Mouse (Mus musculus) liver, embryonic 14.5 days (tissue): ENCODE data around the gene Glra1. TPM values are rescaled to one million over a fixed set of nuclear protein-coding genes. Genes with fewer than 3 reads are reported as not detected.

Experiments used
- ATAC-seq: fragments of 200-750 bp; cut with Nextera tagmentation; 2 replicates; pipeline ENCODE4 v1.8.0; 2017; ENCODE audit warnings: moderate number of reproducible peaks, mild to moderate bottlenecking, moderate library complexity; ENCODE audit not compliant: insufficient read depth
- DNase-seq, 3 experiments: peaks; one replicate each; pipeline ENCODE4 v3.0.0-alpha.2; 2012 to 2013; ENCODE audit warnings: low read depth in 3 of 3, low spot score in 3 of 3
- H3K27ac ChIP-seq: fragments of 300-500 bp; sonication (generic); 2 replicates; pipeline ENCODE4 v1.5.1; 2014; ENCODE audit warnings: moderate library complexity, mild to moderate bottlenecking, control low read depth, inconsistent platforms
- H3K27me3 ChIP-seq: fragments of 300-500 bp; sonication (generic); 2 replicates; pipeline ENCODE4 v1.6.1; 2014; ENCODE audit warnings: mild to moderate bottlenecking, low read length, moderate library complexity; ENCODE audit not compliant: control insufficient read depth, insufficient read depth
- H3K36me3 ChIP-seq: fragments of 300-500 bp; sonication (generic); replicated peaks from 2 replicates; pipeline ENCODE4 v1.6.1; 2014; ENCODE audit warnings: low read depth; ENCODE audit not compliant: control insufficient read depth, insufficient read depth
- H3K4me1 ChIP-seq, 2 experiments: fragments of 200-500 bp in 1 of 2; fragments of 300-500 bp in 1 of 2; sonication (generic) in 1 of 2; replicated peaks; 2 replicates each; pipeline ENCODE4 v1.6.1; 2012 to 2014; ENCODE audit warnings: antibody characterized with exemption in 1 of 2, inconsistent platforms in 1 of 2, low read length in 1 of 2; ENCODE audit not compliant: control insufficient read depth in 2 of 2, insufficient read depth in 2 of 2
- H3K4me2 ChIP-seq: fragments of 300-500 bp; sonication (generic); 2 replicates; pipeline ENCODE4 v1.6.1; 2014; ENCODE audit warnings: low read depth, mild to moderate bottlenecking, control low read depth, moderate library complexity
- H3K4me3 ChIP-seq, 2 experiments: fragments of 200-500 bp in 1 of 2; fragments of 300-500 bp in 1 of 2; sonication (generic) in 1 of 2; 2 replicates each; pipeline ENCODE4 v1.5.1; 2012 to 2014; ENCODE audit warnings: low read depth in 2 of 2, low read length in 2 of 2, mild to moderate bottlenecking in 2 of 2, control low read depth in 1 of 2, inconsistent platforms in 1 of 2, moderate library complexity in 1 of 2; ENCODE audit not compliant: insufficient read depth in 1 of 2
- H3K9ac ChIP-seq: fragments of 300-500 bp; sonication (generic); replicated peaks from 2 replicates; pipeline ENCODE4 v1.6.1; 2014; ENCODE audit warnings: mild to moderate bottlenecking, control low read depth, moderate library complexity
- H3K9me3 ChIP-seq: fragments of 300-500 bp; sonication (generic); 2 replicates; pipeline ENCODE4 v1.6.1; 2016; ENCODE audit warnings: low read length, mixed read lengths; ENCODE audit not compliant: control insufficient read depth
- CTCF ChIP-seq: IDR thresholded peaks from 2 replicates; pipeline ENCODE4 v1.5.1; 2016; ENCODE audit warnings: antibody characterized with exemption, low read depth, control low read depth
- EP300 ChIP-seq: IDR thresholded peaks from 2 replicates; pipeline ENCODE4 v1.6.1; 2016; ENCODE audit warnings: antibody characterized with exemption, low read depth
- WGBS: fragments of 180-500 bp; shearing (Covaris S2); extraction: QIAGEN DNeasy Blood & Tissue Kit; methylation state at CpG from one replicate; pipeline ENCODE4 v1.1.7; 2014; ENCODE audit not compliant: insufficient replicate concordance; 5-methylcytosine and 5-hydroxymethylcytosine counted together
- polyA plus RNA-seq, 2 experiments: library from polyadenylated mRNA; depleted of rRNA in 1 of 2; stranded (reverse) in 1 of 2; unstranded in 1 of 2; fragments of >200 nt; fragmentation: Nextera tagmentation in 1 of 2; extraction: Ambion mirVana in 1 of 2; gene quantifications; 2 replicates each; pipeline versions ENCODE4 v1.2.1 to v1.2.3; 2012 to 2014

Glra1 gene
- polyA plus RNA-seq, 2 experiments: not detected

DNA sequence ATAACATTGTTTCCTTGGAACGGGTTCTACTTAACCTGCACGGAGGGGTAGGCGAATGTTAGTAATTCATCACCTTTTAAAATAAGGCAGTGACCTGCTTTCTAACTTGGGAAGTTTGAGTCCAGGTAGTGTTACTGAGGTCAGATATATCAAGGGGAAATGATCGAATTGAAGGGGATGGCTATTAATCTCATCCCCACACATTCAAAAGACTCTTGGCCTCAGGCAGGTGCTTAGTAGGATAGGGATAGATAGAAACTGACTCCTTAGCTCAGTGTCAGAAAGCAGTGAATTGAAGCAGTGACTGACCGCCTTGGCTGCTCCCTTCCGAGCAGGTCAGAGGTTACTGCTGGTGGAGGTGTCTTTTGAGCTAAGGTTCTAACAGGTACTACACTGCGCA lies 136.5 kb downstream of the Glra1 start:
- Histone ChIP-seq H3K27ac (no peak overlapping the region), H3K36me3 (peaks cover 11% of the 10 kb centered on the region), H3K4me1 (peaks cover 13 to 31% of the 10 kb centered on the region in 2 experiments), H3K4me2 (peak overlapping the region; percentile 98), H3K27me3 (no peaks in the 10 kb centered on the region), H3K9ac (peak overlapping the region; percentile 94), H3K4me3 (peak overlapping the region; percentile 98 to 99), H3K9me3 (no peaks in the 10 kb centered on the region)
- DNase-seq (peak in 1 of 3 experiments; percentile 43), ATAC-seq (no peak)
- TF ChIP-seq EP300 (peak; percentile 44; the same call in 1 of the 2 replicates), CTCF (no peak)
- 56% methylated on average over 7 of the region's 7 CpGs for WGBS

DNA sequence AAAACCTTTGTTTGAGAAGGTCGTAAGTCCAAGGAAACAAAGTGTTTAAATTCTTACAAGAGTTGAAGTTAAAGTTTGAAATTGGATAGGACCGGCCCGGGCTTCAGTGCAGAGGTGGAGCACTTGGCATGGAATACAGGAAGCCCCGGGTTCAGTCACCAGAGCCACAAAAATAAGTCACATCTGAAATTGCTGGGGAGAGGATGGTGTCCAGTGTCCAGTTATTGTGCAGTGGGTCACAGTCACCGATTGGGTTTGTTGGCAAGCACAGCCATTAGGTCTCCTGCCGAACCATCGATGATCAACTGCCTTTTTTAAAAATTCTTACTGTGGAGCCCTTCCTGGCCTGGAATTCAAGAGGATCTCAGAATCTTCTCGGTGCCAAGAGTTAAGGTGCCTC lies 137.2 kb downstream of the Glra1 start:
- Histone ChIP-seq H3K36me3 (peaks cover 11% of the 10 kb centered on the region), H3K4me2 (peak overlapping the region; percentile 98), H3K9me3 (no peaks in the 10 kb centered on the region), H3K27ac (no peak overlapping the region), H3K4me1 (peaks cover 11 to 29% of the 10 kb centered on the region in 2 experiments), H3K4me3 (peak overlapping the region; percentile 98 to 99), H3K9ac (peak overlapping the region; percentile 94), H3K27me3 (no peaks in the 10 kb centered on the region)
- WGBS: 18% methylated on average over 8 of the region's 8 CpGs
- ATAC-seq (no peak), DNase-seq (no peak)
- TF ChIP-seq EP300 (no peak), CTCF (no peak)

GRCm38 (mm10) chr11:55469923-55470691 lies 137.9 kb downstream of the Glra1 start:
- Histone ChIP-seq H3K27me3 (no peaks in the 10 kb centered on the region), H3K36me3 (peaks cover 11% of the 10 kb centered on the region), H3K9ac (peak overlapping the region; percentile 94), H3K4me2 (peak overlapping the region; percentile 98), H3K4me1 (peaks cover 11 to 28% of the 10 kb centered on the region in 2 experiments), H3K4me3 (peak overlapping the region; percentile 98 to 99), H3K9me3 (no peaks in the 10 kb centered on the region), H3K27ac (peak overlapping the region; percentile 68)
- WGBS: under 1% methylated on average over 46 of the region's 46 CpGs
- DNase-seq (peak in 1 of 3 experiments; percentile 31), ATAC-seq (no peak)
- no peak for TF ChIP-seq CTCF
- TF ChIP-seq EP300: no peak

GRCm38 (mm10) chr11:55469048-55469843 lies 138.8 kb downstream of the Glra1 start, which contains the start of gene G3bp1:
Gene G3bp1, plus strand, starts transcription at chr11:55469685.
- Histone ChIP-seq H3K4me2 (peak within 1 kb of the TSS; percentile 98), H3K27me3 (no peaks in the 10 kb centered on the region), H3K9ac (peak within 1 kb of the TSS; percentile 94), H3K27ac (peak within 1 kb of the TSS; percentile 86), H3K36me3 (peaks cover 11% of the 10 kb centered on the region), H3K9me3 (no peaks in the 10 kb centered on the region), H3K4me1 (peaks cover 11 to 25% of the 10 kb centered on the region in 2 experiments), H3K4me3 (peak within 1 kb of the TSS; percentile 98 to 99)
- WGBS: under 1% methylated on average over 57 of the region's 57 CpGs
- ATAC-seq: peak; percentile 92
- peak; percentile 57; the same call in 1 of the 2 replicates for TF ChIP-seq EP300
- TF ChIP-seq CTCF: peak; percentile 80
- DNase-seq: peak; percentile 99

- Histone ChIP-seq H3K27ac (peak overlapping the region; percentile 86), H3K27me3 (no peaks in the 10 kb centered on the region), H3K9me3 (no peaks in the 10 kb centered on the region), H3K36me3 (peaks cover 10% of the 10 kb centered on the region), H3K4me2 (peak overlapping the region; percentile 98), H3K4me3 (peak overlapping the region; percentile 88 to 98), H3K9ac (peak overlapping the region; percentile 81), H3K4me1 (peaks cover 11 to 21% of the 10 kb centered on the region in 2 experiments)
- TF ChIP-seq EP300: no peak
- no peak for TF ChIP-seq CTCF
- under 1% methylated on average over 17 of the region's 17 CpGs for WGBS
- peak; percentile 30; the same call in 1 of the 2 replicates for ATAC-seq
- DNase-seq: peak in 1 of 3 experiments; percentile 40
Observed at GRCm38 (mm10) chr11:55468611-55469047, 139.4 kb downstream of the Glra1 start.
